Mouse (Mus musculus) Muller cell, postnatal 12 days (primary cell): ENCODE measurements around the gene Ube2g2.

Experiments
- DNase-seq: peaks from one replicate; pipeline ENCODE4 v3.0.0-alpha.2; 2015; ENCODE audit errors: inconsistent ontology term

The Ube2g2 gene

GRCm38 (mm10) chr10:77606855-77607254 lies 15.2 kb upstream of the Ube2g2 start:
- DNase-seq: no peak

- peak; percentile 9 for DNase-seq
Observed at GRCm38 (mm10) chr10:77607441-77607840, 14.6 kb upstream of the Ube2g2 start.

- DNase-seq: no peak
Observed at GRCm38 (mm10) chr10:77608589-77608988, 13.5 kb upstream of the Ube2g2 start.

GRCm38 (mm10) chr10:77610221-77610961 lies 11.7 kb upstream of the Ube2g2 start:
- DNase-seq: no peak

- peak; percentile 43 for DNase-seq
Observed at GRCm38 (mm10) chr10:77613409-77613808, 8.7 kb upstream of the Ube2g2 start.

- DNase-seq: no peak
Observed at GRCm38 (mm10) chr10:77615647-77616046, 6.4 kb upstream of the Ube2g2 start.

GRCm38 (mm10) chr10:77616166-77616565 lies 5.9 kb upstream of the Ube2g2 start:
- DNase-seq: no peak

GRCm38 (mm10) chr10:77616926-77617325 lies 5.1 kb upstream of the Ube2g2 start:
- DNase-seq: no peak

- DNase-seq: no peak
Observed at GRCm38 (mm10) chr10:77621546-77621945, 529 bp upstream of the Ube2g2 start.

- peak; percentile 89 for DNase-seq
Observed at GRCm38 (mm10) chr10:77623069-77623492, 1.0 kb downstream of the Ube2g2 start.

GRCm38 (mm10) chr10:77623639-77624400 lies 1.7 kb downstream of the Ube2g2 start:
- peak; percentile 49 for DNase-seq

GRCm38 (mm10) chr10:77624570-77624995 lies 2.5 kb downstream of the Ube2g2 start:
- DNase-seq: peak; percentile 68

GRCm38 (mm10) chr10:77626036-77626435 lies 4.0 kb downstream of the Ube2g2 start:
- no peak for DNase-seq

GRCm38 (mm10) chr10:77626591-77626990 lies 4.5 kb downstream of the Ube2g2 start:
- peak; percentile 26 for DNase-seq

GRCm38 (mm10) chr10:77627497-77627896 lies 5.4 kb downstream of the Ube2g2 start:
- DNase-seq: peak; percentile 64

GRCm38 (mm10) chr10:77629163-77629562 lies 7.1 kb downstream of the Ube2g2 start:
- DNase-seq: no peak

GRCm38 (mm10) chr10:77629970-77630369 lies 7.9 kb downstream of the Ube2g2 start:
- no peak for DNase-seq

GRCm38 (mm10) chr10:77634016-77634415 lies 11.9 kb downstream of the Ube2g2 start:
- no peak for DNase-seq

- peak; percentile 67 for DNase-seq
Observed at GRCm38 (mm10) chr10:77634452-77635231, 12.6 kb downstream of the Ube2g2 start.

- no peak for DNase-seq
Observed at GRCm38 (mm10) chr10:77636234-77636922, 14.3 kb downstream of the Ube2g2 start.

GRCm38 (mm10) chr10:77638956-77639355 lies 16.9 kb downstream of the Ube2g2 start:
- peak; percentile 65 for DNase-seq
